Mouse (Mus musculus) MEL (cell line): ENCODE data around the gene Lrrc49. TPM values are rescaled to one million over a fixed set of nuclear protein-coding genes. Genes with fewer than 3 reads are reported as not detected.

ENCODE experiments used
- DNase-seq: peaks from one replicate; pipeline ENCODE4 v3.0.0; 2011; ENCODE audit warnings: low read depth, low spot score
- H3K27ac ChIP-seq: 2 replicates; pipeline ENCODE4 v1.5.1; 2012; ENCODE audit warnings: low read depth, mild to moderate bottlenecking, control low read depth, low read length, moderate library complexity; ENCODE audit not compliant: control insufficient read depth
- H3K27me3 ChIP-seq, 2 experiments: fragments of 150-350 bp in 1 of 2; sonication (generic) in 1 of 2; 2 replicates each; pipeline ENCODE4 v1.6.1; 2012; ENCODE audit warnings: low read length in 2 of 2, mild to moderate bottlenecking in 2 of 2, improper control_type of control experiment in 1 of 2, moderate library complexity in 1 of 2; ENCODE audit not compliant: insufficient read depth in 2 of 2, control insufficient read depth in 1 of 2
- H3K36me3 ChIP-seq, 2 experiments: 2 replicates each; pipeline ENCODE4 v1.6.1; 2012 to 2014; ENCODE audit warnings: low read length in 2 of 2, improper control_type of control experiment in 1 of 2, inconsistent platforms in 1 of 2, mild to moderate bottlenecking in 1 of 2; ENCODE audit not compliant: insufficient read depth in 2 of 2, control insufficient read depth in 1 of 2
- H3K4me1 ChIP-seq, 2 experiments: fragments of 150-350 bp in 1 of 2; sonication (generic) in 1 of 2; 2 replicates each; pipeline ENCODE4 v1.6.1; 2012; ENCODE audit warnings: low read length in 2 of 2, improper control_type of control experiment in 1 of 2, mild to moderate bottlenecking in 1 of 2; ENCODE audit not compliant: insufficient read depth in 2 of 2, control insufficient read depth in 1 of 2
- H3K4me3 ChIP-seq, 2 experiments: fragments of 150-350 bp in 1 of 2; sonication (generic) in 1 of 2; 2 replicates each; pipeline ENCODE4 v1.5.1; 2012; ENCODE audit warnings: low read depth in 2 of 2, low read length in 2 of 2, mild to moderate bottlenecking in 2 of 2, moderate library complexity in 2 of 2, control low read depth in 1 of 2, improper control_type of control experiment in 1 of 2; ENCODE audit not compliant: control insufficient read depth in 1 of 2, insufficient read depth in 1 of 2
- H3K79me2 ChIP-seq: 2 replicates; pipeline ENCODE4 v1.6.1; 2012; ENCODE audit warnings: mild to moderate bottlenecking, low read length, moderate library complexity; ENCODE audit not compliant: control insufficient read depth, poor library complexity, insufficient read depth
- H3K9ac ChIP-seq: 2 replicates; pipeline ENCODE4 v1.6.1; 2012; ENCODE audit warnings: low read depth, mild to moderate bottlenecking, control low read depth, low read length, moderate library complexity; ENCODE audit not compliant: control insufficient read depth, poor library complexity, severe bottlenecking
- H3K9me3 ChIP-seq: fragments of 150-350 bp; sonication (generic); replicated peaks from 2 replicates; pipeline ENCODE4 v1.6.1; 2012; ENCODE audit warnings: mild to moderate bottlenecking, low read length, improper control_type of control experiment, moderate library complexity; ENCODE audit not compliant: insufficient read depth
- CHD1 ChIP-seq: IDR thresholded peaks from 2 replicates; pipeline ENCODE4 v1.6.1; 2012; ENCODE audit warnings: low read depth, mild to moderate bottlenecking, inconsistent platforms, low read length, improper control_type of control experiment
- CTCF ChIP-seq, 3 experiments: IDR thresholded peaks in 2 of 3; conservative IDR thresholded peaks in 1 of 3; 2 replicates each; pipeline ENCODE4 v1.5.1; 2011 to 2012; ENCODE audit warnings: low read length in 3 of 3, low read depth in 2 of 3, mild to moderate bottlenecking in 2 of 3, improper control_type of control experiment in 1 of 3, inconsistent platforms in 1 of 3, mixed read lengths in 1 of 3, moderate library complexity in 1 of 3; ENCODE audit not compliant: control insufficient read depth in 1 of 3, insufficient read depth in 1 of 3, poor library complexity in 1 of 3, severe bottlenecking in 1 of 3
- E2F4 ChIP-seq: IDR thresholded peaks from 2 replicates; pipeline ENCODE4 v1.6.1; 2011; ENCODE audit warnings: low read depth, low read length, improper control_type of control experiment, borderline replicate concordance
- EP300 ChIP-seq, 2 experiments: IDR thresholded peaks; 2 replicates each; pipeline ENCODE4 v1.6.1; 2011; ENCODE audit warnings: improper control_type of control experiment in 2 of 2, low read length in 2 of 2, low read depth in 1 of 2, mild to moderate bottlenecking in 1 of 2
- JUND ChIP-seq: IDR thresholded peaks from 2 replicates; pipeline ENCODE4 v1.6.1; 2011; ENCODE audit warnings: low read depth, mild to moderate bottlenecking, improper control_type of control experiment, low read length
- MAX ChIP-seq: IDR thresholded peaks from 2 replicates; pipeline ENCODE4 v1.6.1; 2011; ENCODE audit warnings: low read length, improper control_type of control experiment
- MYC ChIP-seq: IDR thresholded peaks from 2 replicates; pipeline ENCODE4 v1.6.1; 2011; ENCODE audit warnings: low read depth, mild to moderate bottlenecking, low read length, improper control_type of control experiment, moderate library complexity
- NELFE ChIP-seq: IDR thresholded peaks from 2 replicates; pipeline ENCODE4 v1.6.1; 2011; ENCODE audit warnings: low read depth, low read length, improper control_type of control experiment
- RAD21 ChIP-seq: IDR thresholded peaks from 2 replicates; pipeline ENCODE4 v1.6.1; 2011; ENCODE audit warnings: mild to moderate bottlenecking, low read depth, low read length, improper control_type of control experiment
- TAL1 ChIP-seq: IDR thresholded peaks from 2 replicates; pipeline ENCODE4 v1.6.1; 2012; ENCODE audit warnings: mild to moderate bottlenecking, inconsistent platforms, low read length, moderate library complexity, mixed read lengths
- USF1 ChIP-seq: IDR thresholded peaks from 2 replicates; pipeline ENCODE4 v1.6.1; 2014; ENCODE audit warnings: low read depth, mild to moderate bottlenecking, inconsistent platforms, low read length, improper control_type of control experiment, moderate library complexity
- ZC3H11A ChIP-seq: IDR thresholded peaks from 2 replicates; pipeline ENCODE4 v1.6.1; 2012; ENCODE audit warnings: low read depth, mild to moderate bottlenecking, inconsistent platforms, low read length, improper control_type of control experiment
- ZKSCAN1 ChIP-seq: IDR thresholded peaks from 2 replicates; pipeline ENCODE4 v1.6.1; 2012; ENCODE audit warnings: low read depth, mild to moderate bottlenecking, inconsistent platforms, low read length, improper control_type of control experiment, moderate library complexity
- polyA plus RNA-seq, 2 experiments: library from polyadenylated mRNA; stranded (reverse) in 1 of 2; unstranded in 1 of 2; fragments of >175 nt in 1 of 2; fragments of >200 nt in 1 of 2; gene quantifications; 2 replicates each; pipeline versions ENCODE4 v1.2.1 to v1.2.4; 2012; ENCODE audit warnings: low replicate concordance in 2 of 2, low read depth in 1 of 2; ENCODE audit not compliant: insufficient read length in 2 of 2, insufficient read depth in 1 of 2, missing spikeins in 1 of 2
- total RNA-seq: library from RNA; depleted of rRNA; stranded (reverse); fragments of 300-350 nt; gene quantifications from 2 replicates; pipeline ENCODE4 v1.2.3, GENCODE M21; 2012

Lrrc49 gene
- total and polyA plus RNA-seq, 3 experiments, result 2.7 to 5.5 TPM; not detected in 1

DNA sequence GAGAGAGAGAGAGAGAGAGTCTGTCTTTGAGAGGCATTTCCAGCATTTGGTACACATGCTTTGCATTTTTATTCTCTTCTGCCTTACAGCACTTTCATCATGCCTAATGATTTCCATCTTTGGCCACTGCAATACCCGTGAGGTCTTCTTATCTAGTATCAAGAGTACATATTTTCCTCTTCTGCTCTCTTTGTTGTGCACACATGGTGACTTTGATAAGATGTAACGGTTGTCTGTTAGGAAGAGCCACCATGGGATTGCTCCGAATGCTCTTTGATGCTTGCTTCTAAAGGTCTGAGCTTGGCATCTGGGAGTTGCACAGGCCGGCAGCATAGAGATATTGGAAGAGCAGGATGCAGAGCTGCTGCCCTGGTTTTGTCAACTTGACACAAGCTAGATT, 116.9 kb downstream of the Lrrc49 start (continued):
- TF ChIP-seq CHD1 (no peak), NELFE (0 out of 2 replicates have a peak, but pooled peaks have one; percentile 10)
- TF ChIP-seq, all 39 proteins: peak for 19

GRCm38 (mm10) chr9:60569366-60569765, 118.6 kb downstream of the Lrrc49 start:
- DNase-seq, result no peak
- TF ChIP-seq MYC (no peak), MAX (no peak), ZKSCAN1 (no peak), E2F4 (no peak), USF1 (no peak), JUND (no peak), TAL1 (no peak)
- no peaks in the 10 kb centered on the region for H3K27me3 ChIP-seq
- H3K9me3 ChIP-seq, result no peaks in the 10 kb centered on the region
- peaks cover 0 to 19% of the 10 kb centered on the region in 2 experiments; a peak in 2 of 4 replicates for H3K36me3 ChIP-seq
- peaks cover 17 to 20% of the 10 kb centered on the region in 2 experiments for H3K4me1 ChIP-seq
- H3K27ac ChIP-seq, result no peak overlapping the region
- no peak overlapping the region for H3K9ac ChIP-seq
- no peaks in the 10 kb centered on the region for H3K79me2 ChIP-seq
- H3K4me3 ChIP-seq, result no peak overlapping the region

GRCm38 (mm10) chr9:60563809-60564208, 124.1 kb downstream of the Lrrc49 start:
- Histone ChIP-seq H3K9me3 (no peaks in the 10 kb centered on the region), H3K27me3 (no peaks in the 10 kb centered on the region), H3K27ac (no peak overlapping the region), H3K4me3 (no peak overlapping the region), H3K36me3 (no peaks in the 10 kb centered on the region), H3K79me2 (no peaks in the 10 kb centered on the region), H3K9ac (no peak overlapping the region), H3K4me1 (peaks cover 0 to 5% of the 10 kb centered on the region in 2 experiments; a peak in 1 of 4 replicates)
- TF ChIP-seq EP300 (IDR thresholded peaks at IDR 0.05; ENCODE audit: low read depth in 1 of 2, low read length in 2 of 2) (no peak), ZC3H11A (no peak), CTCF (IDR thresholded peaks at IDR 0.05 in 2 of 3, conservative IDR thresholded peaks at IDR 0.05 in 1 of 3; ENCODE audit: control insufficient read depth in 1 of 3, insufficient read depth in 1 of 3, low read depth in 2 of 3, low read length in 3 of 3, poor library complexity in 1 of 3, severe bottlenecking in 1 of 3) (no peak), RAD21 (no peak)
- no peak for DNase-seq
